27 mouse cellular contexts compared by ENCODE assay signal in genomic region chr17:71037188-71037587, GRCm38 (mm10). TPM values are rescaled to one million over a fixed set of nuclear protein-coding genes. Genes with fewer than 3 reads are reported as not detected.
DNase-seq lines count a peak whose midpoint lies in the region; ATAC-seq and TF ChIP-seq lines count a peak whose summit lies in the region.
"Had no signal": no experiment of that assay in that cellular context is flagged by ENCODE, and none has a peak within 500 bp of the region (broad histone marks: within the 10 kb centered on the region; RNA-seq: fewer than 3 reads in every experiment).

No protein-coding gene starts in this region.

- ATAC-seq in lung, embryonic 16.5 days (ENCODE audit: low read depth), result peak; percentile 54; the same call in 1 of the 2 replicates
- peak; percentile 56; the same call in 1 of the 2 replicates for ATAC-seq in stomach, postnatal 0 days (ENCODE audit: low FRiP score, low TSS enrichment)
- ATAC-seq: activated CD4-positive, CD25-positive, alpha-beta regulatory T cell, adult 4 months; CD4-positive, CD25-positive, alpha-beta regulatory T cell, adult 4 months; forebrain, embryonic 14.5 days; Patski had no signal

- H3K9ac ChIP-seq in lung, embryonic 16.5 days (ENCODE audit: low read length), result no peak overlapping the region
- H3K9ac ChIP-seq in stomach, postnatal 0 days (ENCODE audit: low read length), result no peak overlapping the region
- H3K9ac ChIP-seq: embryonic facial prominence, embryonic 13.5 days; embryonic facial prominence, embryonic 15.5 days; forebrain, embryonic 12.5 days had no signal

- 49% methylated on average over 7 of the region's 7 CpGs for WGBS in lung, embryonic 16.5 days
- WGBS in embryonic facial prominence, embryonic 10.5 days, result 91% methylated on average over 7 of the region's 7 CpGs
- 58% methylated on average over 7 of the region's 7 CpGs for WGBS in stomach, postnatal 0 days

- peak overlapping the region; percentile 89 for H3K27ac ChIP-seq in gastrocnemius, adult 2 months
- H3K27ac ChIP-seq in lung, embryonic 16.5 days (ENCODE audit: low read length), result no peak overlapping the region
- no peak overlapping the region for H3K27ac ChIP-seq in embryonic facial prominence, embryonic 10.5 days (replicated peaks)
- H3K27ac ChIP-seq in stomach, postnatal 0 days (replicated peaks), result no peak overlapping the region
- H3K27ac ChIP-seq: embryonic facial prominence, embryonic 13.5 days; embryonic facial prominence, embryonic 15.5 days; forebrain, embryonic 10.5 days; forebrain, embryonic 12.5 days had no signal

- no peaks in the 10 kb centered on the region for H3K27me3 ChIP-seq in lung, embryonic 16.5 days (ENCODE audit: control insufficient read depth, insufficient read depth, low read depth, low read length)
- no peaks in the 10 kb centered on the region for H3K27me3 ChIP-seq in embryonic facial prominence, embryonic 10.5 days (replicated peaks; ENCODE audit: low read depth, poor library complexity, severe bottlenecking)
- H3K27me3 ChIP-seq in stomach, postnatal 0 days (ENCODE audit: control insufficient read depth, insufficient read depth, low read length), result no peaks in the 10 kb centered on the region
- H3K27me3 ChIP-seq: CH12.LX; embryonic facial prominence, embryonic 13.5 days; embryonic facial prominence, embryonic 15.5 days; forebrain, embryonic 12.5 days; Patski had no signal

- intact Hi-C loops in gastrocnemius, adult 2 months (cut with DNase I), result no loop called here

- no peak for TF ChIP-seq CTCF in gastrocnemius, adult 2 months (IDR thresholded peaks at IDR 0.05)
- TF ChIP-seq CTCF in stomach, postnatal 0 days (IDR thresholded peaks at IDR 0.05; ENCODE audit: low read depth), result no peak

- H3K4me3 ChIP-seq in gastrocnemius, adult 2 months, result no peak overlapping the region
- no peak overlapping the region for H3K4me3 ChIP-seq in lung, embryonic 16.5 days (ENCODE audit: low read length)
- H3K4me3 ChIP-seq in embryonic facial prominence, embryonic 10.5 days, result no peak overlapping the region
- no peak overlapping the region for H3K4me3 ChIP-seq in stomach, postnatal 0 days (ENCODE audit: low read depth, low read length)
- H3K4me3 ChIP-seq: embryonic facial prominence, embryonic 13.5 days; embryonic facial prominence, embryonic 15.5 days; erythroblast, embryonic 14.5 days; forebrain, embryonic 10.5 days; forebrain, embryonic 12.5 days had no signal

- H3K4me2 ChIP-seq in lung, embryonic 16.5 days (ENCODE audit: low read depth, low read length), result no peak overlapping the region
- no peak overlapping the region for H3K4me2 ChIP-seq in stomach, postnatal 0 days (replicated peaks; ENCODE audit: low read depth)
- H3K4me2 ChIP-seq: embryonic facial prominence, embryonic 13.5 days; embryonic facial prominence, embryonic 15.5 days; forebrain, embryonic 12.5 days had no signal

- H3K36me3 ChIP-seq in lung, embryonic 16.5 days (ENCODE audit: control insufficient read depth, insufficient read depth, low read length), result no peaks in the 10 kb centered on the region
- H3K36me3 ChIP-seq in embryonic facial prominence, embryonic 10.5 days (replicated peaks), result no peaks in the 10 kb centered on the region
- H3K36me3 ChIP-seq in stomach, postnatal 0 days (ENCODE audit: control insufficient read depth, insufficient read depth, low read length), result 0 out of 2 replicates have a peak, but pooled peaks cover 2% of the 10 kb centered on the region
- H3K36me3 ChIP-seq: embryonic facial prominence, embryonic 13.5 days; embryonic facial prominence, embryonic 15.5 days; forebrain, embryonic 10.5 days; forebrain, embryonic 12.5 days; G1E had no signal

- no peaks in the 10 kb centered on the region for H3K9me3 ChIP-seq in lung, embryonic 16.5 days (ENCODE audit: control insufficient read depth, low read length)
- H3K9me3 ChIP-seq in embryonic facial prominence, embryonic 10.5 days, result no peaks in the 10 kb centered on the region
- H3K9me3 ChIP-seq in stomach, postnatal 0 days (ENCODE audit: control insufficient read depth, low read length), result no peaks in the 10 kb centered on the region
- H3K9me3 ChIP-seq: embryonic facial prominence, embryonic 13.5 days; embryonic facial prominence, embryonic 15.5 days; forebrain, embryonic 10.5 days; forebrain, embryonic 12.5 days; G1E had no signal

- H3K4me1 ChIP-seq in lung, embryonic 16.5 days (replicated peaks; ENCODE audit: control insufficient read depth, insufficient read depth, low read length), result peaks cover 4% of the 10 kb centered on the region
- H3K4me1 ChIP-seq in embryonic facial prominence, embryonic 10.5 days, result peaks cover 19% of the 10 kb centered on the region
- no peaks in the 10 kb centered on the region for H3K4me1 ChIP-seq in stomach, postnatal 0 days (replicated peaks; ENCODE audit: control insufficient read depth, insufficient read depth)
- H3K4me1 ChIP-seq: embryonic facial prominence, embryonic 15.5 days had no signal

- DNase-seq in gastrocnemius, adult 2 months, result no peak
- no peak for DNase-seq in gastrocnemius, postnatal 25 days
- DNase-seq in lung, postnatal 25 days (ENCODE audit: low spot score), result no peak
- DNase-seq in embryonic facial prominence, embryonic 10.5 days (ENCODE audit: low spot score), result peak; percentile 3
- DNase-seq in stomach, postnatal 0 days (ENCODE audit: low spot score), result peak; percentile 40
- no peak for DNase-seq in kidney, postnatal 14 days
- DNase-seq: adrenal gland, adult 8-10 months; adrenal gland, postnatal 14 days; adrenal gland, postnatal 36 days; B cell, adult 2 months; cerebellum, adult 11-12 months; cerebellum, adult 2 months; cerebellum, adult 9-10 months; cerebellum, postnatal 10 days; cerebellum, postnatal 25 days had no signal

- TF ChIP-seq EP300 in stomach, postnatal 0 days (optimal IDR thresholded peaks at IDR 0.05), result no peak

RNA-seq across cellular contexts. Expression of gene Myl12a, which starts 34.5 kb away (rescaled TPM):
- 100 to 1,000 TPM; 301 to 553 TPM for total RNA-seq in gastrocnemius, adult 2 months (2021)
- total RNA-seq in gastrocnemius, postnatal 25 days (2021), result 100 to 1,000 TPM; 404 to 431 TPM
- 738 and 739 TPM in 2 replicates for polyA plus RNA-seq in lung, embryonic 16.5 days (2015; fragmentation: Nextera tagmentation; extraction: Ambion mirVana)
- 439 and 451 TPM in 2 replicates for polyA plus RNA-seq in embryonic facial prominence, embryonic 10.5 days (2016; fragmentation: Nextera tagmentation; extraction: Ambion mirVana)
- polyA plus RNA-seq in stomach, postnatal 0 days (2015; fragmentation: Nextera tagmentation; extraction: Ambion mirVana), result 497 and 534 TPM in 2 replicates

RNA-seq across cellular contexts. Expression of gene Myom1, which starts 34.8 kb away (rescaled TPM):
- 1,000 to 10,000 TPM; 1,223 to 1,379 TPM for total RNA-seq in gastrocnemius, adult 2 months (2021)
- total RNA-seq in gastrocnemius, postnatal 25 days (2021), result 1,000 to 10,000 TPM; 1,018 to 1,234 TPM
- 11.4 and 13.2 TPM in 2 replicates for polyA plus RNA-seq in lung, embryonic 16.5 days (2015; fragmentation: Nextera tagmentation; extraction: Ambion mirVana)
- 2.5 and 3.4 TPM in 2 replicates for polyA plus RNA-seq in embryonic facial prominence, embryonic 10.5 days (2016; fragmentation: Nextera tagmentation; extraction: Ambion mirVana)
- polyA plus RNA-seq in stomach, postnatal 0 days (2015; fragmentation: Nextera tagmentation; extraction: Ambion mirVana), result 9.6 and 9.8 TPM in 2 replicates
- polyA plus RNA-seq: erythroblast, embryonic 14.5 days had no signal

Comparison
In these comparisons a context has a peak if more than half of its experiments do, and no peak if none do; other contexts are left out.
1. DNase-seq: peak in embryonic facial prominence, embryonic 10.5 days (single experiment) and stomach, postnatal 0 days (single experiment); none in gastrocnemius, adult 2 months (single experiment), gastrocnemius, postnatal 25 days (single experiment), lung, postnatal 25 days (single experiment) and kidney, postnatal 14 days (single experiment).